Mouse (Mus musculus): ENCODE data around the gene Wdr47.
"Not testable (repeated sequence)": the region's sequence is repeated elsewhere in the genome, so short reads cannot be mapped to it uniquely, and the experiment has no call there.

DNA sequence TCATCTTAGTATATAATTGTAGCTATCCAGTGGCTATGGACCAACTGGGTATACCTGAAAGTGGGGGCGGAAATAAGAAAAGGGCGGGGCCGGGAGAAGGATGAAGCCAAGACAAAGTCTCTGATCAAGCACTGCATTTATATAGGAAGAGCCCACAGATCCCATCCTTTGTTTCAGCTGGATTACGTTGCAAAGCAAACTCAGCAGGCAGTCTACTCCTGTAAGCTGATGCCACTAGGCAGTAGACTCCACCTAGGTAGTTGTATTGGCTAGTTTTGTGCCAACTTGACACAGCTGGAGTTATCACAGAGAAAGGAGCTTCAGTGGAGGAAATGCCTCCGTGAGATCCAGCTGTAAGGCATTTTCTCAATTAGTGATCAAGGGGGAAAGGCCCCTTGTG lies 56.6 kb downstream of the Wdr47 start:
- TF ChIP-seq CTCF (IDR thresholded peaks at IDR 0.05; ENCODE audit: control insufficient read depth, insufficient read depth, low read length); POLR2A (IDR thresholded peaks at IDR 0.05; ENCODE audit: borderline replicate concordance, control insufficient read depth, low read depth, low read length): not testable (repeated sequence)

Data from bone marrow, adult 2 months (tissue).